Mouse (Mus musculus) right cerebral cortex, adult 2 months (tissue): ENCODE measurements around the gene Arid5a.
A peak's percentile ranks its signal among the peaks of the same experiment; 100 is the strongest.

Experiments
- DNase-seq, 2 experiments: peaks; one replicate each; pipeline ENCODE4 v3.0.0; 2021 to 2022; ENCODE audit warnings: low spot score in 2 of 2

The Arid5a gene

GRCm38 (mm10) chr1:36323746-36324448 is 16.4 kb downstream of the Arid5a start:
- peak; percentile 67 to 70 for DNase-seq

DNA sequence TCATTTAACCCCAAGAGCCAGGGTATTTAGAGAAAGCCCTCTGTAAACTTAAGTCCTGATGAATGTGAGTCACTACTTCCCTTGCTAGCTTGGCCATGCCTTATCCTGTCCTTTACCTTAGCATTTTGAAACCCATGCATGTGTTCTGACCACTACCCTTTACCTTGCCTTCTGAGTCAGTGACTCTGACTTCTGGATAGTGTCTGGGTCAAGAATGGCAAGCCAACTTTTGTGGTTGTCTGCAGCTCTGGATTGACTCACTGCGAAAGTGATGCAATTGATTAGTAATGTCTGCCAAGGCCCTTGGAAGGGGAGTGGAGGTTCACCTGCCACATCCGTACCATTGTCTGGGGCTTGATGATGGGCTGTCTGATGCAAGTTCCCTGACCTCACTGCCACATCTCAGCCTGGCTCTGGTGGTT is 18.4 kb downstream of the Arid5a start:
- DNase-seq, result no peak

GRCm38 (mm10) chr1:36326815-36327214 is 19.3 kb downstream of the Arid5a start:
- DNase-seq, result no peak

- DNase-seq, result no peak
Observed at GRCm38 (mm10) chr1:36331743-36332142, 24.2 kb downstream of the Arid5a start.

DNA sequence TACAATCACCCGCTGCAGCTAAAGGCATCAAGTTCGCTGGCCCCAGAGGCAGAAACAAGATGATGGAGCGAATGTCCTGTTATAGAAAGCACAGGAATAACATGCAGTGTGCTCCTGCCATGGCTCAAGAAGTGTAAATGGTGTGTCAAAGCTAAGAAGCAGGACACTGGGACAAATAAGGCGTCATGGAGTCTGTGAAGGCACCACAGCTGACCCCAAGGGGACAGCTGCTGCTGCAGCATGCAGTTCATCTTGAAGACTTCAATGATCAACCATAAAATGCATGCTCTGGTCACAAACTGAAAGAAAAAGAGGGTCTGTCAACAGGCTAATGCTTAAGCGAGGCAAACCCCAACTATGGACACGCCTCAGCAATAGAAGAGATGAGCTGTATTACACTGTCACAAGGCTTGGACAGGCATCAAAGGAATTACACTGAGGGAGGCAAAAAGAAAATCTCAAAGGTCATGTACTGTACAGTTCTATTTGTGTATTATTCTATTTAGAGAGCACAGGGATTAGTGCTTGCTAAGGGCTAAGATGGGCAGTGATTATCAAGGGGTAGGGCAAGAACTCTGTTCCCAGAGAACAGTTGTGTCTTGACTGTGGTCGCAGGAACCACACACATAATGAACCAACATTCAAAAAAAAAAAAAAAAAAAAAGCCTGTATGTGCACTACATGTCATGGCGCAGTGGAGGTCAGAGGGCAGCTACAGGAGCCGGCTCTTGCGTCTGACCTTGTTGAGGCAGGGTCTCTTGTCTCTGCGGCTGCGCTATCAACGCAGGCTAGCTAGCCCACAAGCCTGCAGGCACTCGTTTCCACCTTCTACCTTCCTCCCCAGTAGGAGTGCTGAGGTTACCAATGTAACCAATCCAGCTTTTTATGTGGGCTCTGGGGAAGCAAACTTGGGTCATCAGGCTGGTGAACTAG is 25.7 kb downstream of the Arid5a start:
- DNase-seq, result no peak

DNA sequence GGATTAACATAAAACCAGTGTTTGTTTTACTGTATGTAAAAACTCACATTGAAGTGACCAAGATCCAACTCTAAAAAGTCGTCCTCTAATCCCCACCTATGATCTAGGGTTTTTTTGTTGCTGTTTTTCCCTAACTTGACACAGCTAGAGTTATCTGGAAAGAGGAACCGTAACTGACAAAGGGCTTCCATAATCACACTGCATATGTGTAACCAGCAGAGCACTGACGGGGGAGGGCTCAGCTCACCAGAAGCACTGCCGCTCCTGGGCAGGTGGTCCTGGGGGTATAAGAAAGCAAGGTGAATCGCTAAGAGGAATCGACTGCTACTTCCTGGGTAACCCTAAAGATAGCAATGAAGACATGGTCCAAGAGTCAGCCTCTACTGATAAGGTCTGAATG is 35.0 kb downstream of the Arid5a start:
- DNase-seq, result no peak

DNA sequence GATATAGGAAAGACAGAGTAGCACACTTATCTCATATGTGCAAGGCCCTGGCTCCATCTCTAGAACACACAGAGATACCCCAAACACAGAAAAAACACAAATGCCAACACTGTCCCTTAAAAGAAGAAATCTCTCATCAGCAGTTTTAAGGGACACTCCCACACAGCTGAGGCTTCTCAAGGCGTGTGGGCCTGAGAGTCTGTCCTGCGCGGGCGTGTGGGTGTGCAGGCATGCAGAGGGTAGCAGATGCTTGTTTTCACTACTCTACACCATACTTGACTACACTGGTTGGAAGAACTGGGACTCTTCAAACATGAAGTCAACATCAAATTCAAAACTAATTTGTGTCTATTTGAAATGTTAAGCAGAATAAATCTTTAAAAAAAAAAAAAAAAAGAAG is 44.8 kb downstream of the Arid5a start:
- peak; percentile 55 to 67 for DNase-seq

GRCm38 (mm10) chr1:36356955-36357695 is 49.6 kb downstream of the Arid5a start:
- no peak for DNase-seq

DNA sequence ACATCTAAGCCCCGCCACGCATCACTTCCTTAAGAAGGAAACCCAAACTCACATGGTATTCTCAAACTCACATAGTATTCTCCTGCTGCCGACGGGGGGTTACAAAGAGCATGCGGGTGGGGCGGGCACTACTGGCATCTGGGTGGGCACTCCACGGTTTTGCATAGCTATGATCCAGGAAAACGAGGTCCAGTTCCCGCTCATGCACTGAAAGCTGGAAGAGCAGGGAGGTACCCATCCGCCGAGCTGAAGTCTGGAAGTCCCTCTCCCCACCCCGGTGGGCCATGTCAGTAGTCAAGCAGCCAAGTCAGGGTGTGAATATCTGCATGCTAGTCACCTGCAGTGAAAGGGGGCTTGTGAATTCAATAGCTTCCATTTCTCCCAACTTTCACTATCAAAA is 60.2 kb downstream of the Arid5a start:
- no peak for DNase-seq

DNA sequence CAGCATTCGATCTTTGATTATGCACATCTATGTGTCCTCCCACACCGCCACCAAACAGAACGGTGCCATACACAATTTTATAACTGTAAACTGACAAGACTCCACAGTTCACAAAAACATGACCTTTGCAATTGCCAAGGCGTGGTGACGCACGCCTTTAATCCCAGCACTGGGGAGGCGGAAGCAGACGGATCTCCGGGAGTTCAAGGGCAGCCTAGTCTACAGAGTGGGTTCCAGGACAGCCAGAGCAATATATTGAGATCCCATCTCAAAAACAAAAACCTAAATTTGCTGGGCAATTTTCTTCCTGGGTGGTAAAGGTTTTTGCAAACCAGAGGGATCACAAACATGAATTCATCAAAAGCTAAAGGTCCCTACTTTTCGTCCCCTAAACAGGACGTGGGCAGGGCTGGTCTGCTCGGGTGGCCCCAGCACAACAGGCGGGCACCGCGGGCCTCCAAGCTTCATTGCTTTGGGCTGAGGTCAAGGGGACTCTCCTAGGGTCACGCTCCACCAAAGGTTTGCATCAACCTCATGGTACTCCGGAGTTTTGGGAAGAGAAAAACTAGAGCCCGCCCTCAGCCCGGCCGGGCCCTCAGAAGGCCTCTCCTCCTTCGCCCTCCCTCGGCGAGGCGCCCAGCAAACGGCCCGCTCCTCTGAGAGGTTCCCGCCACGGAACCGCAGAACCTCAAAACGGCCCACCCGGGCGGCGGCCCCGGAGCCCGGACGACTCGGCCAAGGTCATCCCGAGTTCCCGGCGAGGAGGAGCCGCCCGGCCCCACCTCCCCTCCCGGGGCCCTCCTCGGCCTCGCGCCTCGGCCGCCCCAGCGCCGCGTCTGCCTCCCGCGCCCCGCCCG is 60.8 kb downstream of the Arid5a start:
- DNase-seq, result peak in 1 of 2 experiments; percentile 37

DNA sequence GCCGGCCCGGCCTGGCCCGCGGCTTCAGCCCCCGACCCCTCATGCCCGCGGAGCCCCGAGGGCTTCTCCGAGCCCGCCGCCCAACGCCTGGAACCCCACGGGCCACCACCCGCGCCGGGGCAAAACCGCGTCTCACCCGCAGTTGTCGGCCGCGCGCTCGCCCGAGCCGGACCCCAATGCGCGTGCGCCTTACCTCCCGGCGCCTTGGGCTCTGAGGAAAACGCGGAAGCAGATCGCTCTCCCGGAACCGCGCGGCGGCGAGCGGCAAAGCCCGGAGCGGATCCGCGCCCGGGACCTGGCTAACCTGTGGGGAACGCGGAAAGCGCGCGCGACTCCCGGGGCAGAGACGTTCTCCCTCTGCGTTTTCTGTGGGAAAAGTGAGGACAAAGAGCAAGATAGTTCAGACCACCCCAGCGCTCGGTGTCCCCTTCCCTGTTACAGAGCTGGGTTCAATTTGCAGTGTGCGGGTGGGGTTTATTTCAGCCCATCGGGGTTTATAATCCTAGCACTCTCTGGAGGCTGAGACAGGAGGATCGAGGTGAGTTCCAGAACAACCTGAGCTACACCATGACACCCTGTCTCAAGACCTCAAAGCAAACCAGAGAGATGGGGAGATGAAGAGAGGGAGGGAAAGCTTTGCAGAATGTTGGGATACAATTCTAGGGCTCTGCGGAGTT is 61.6 kb downstream of the Arid5a start, which contains the start of gene Kansl3:
TSS of gene Kansl3 (minus strand) at position 213 of the 677 bp plus-strand sequence.
- peak; percentile 80 to 86 for DNase-seq

DNA sequence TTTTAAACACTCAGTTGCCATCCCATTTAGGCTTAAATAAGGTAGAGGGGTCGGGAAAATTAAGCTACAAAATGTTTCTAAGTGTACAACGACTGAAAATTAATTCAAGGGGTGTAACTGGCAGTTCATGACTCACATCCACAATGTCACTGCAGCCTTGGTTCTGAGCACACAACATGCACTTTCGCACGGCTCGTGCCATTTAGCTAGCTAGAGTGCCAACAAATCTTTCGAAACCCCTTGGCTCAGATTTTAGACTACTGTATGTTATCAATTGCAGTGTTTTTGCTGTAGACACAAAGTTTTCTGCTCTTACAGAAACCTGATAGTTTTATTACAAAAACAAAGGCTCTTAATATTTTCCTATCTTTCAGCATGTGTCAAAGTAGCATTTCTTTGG is 63.4 kb downstream of the Arid5a start:
- DNase-seq, result no peak

DNA sequence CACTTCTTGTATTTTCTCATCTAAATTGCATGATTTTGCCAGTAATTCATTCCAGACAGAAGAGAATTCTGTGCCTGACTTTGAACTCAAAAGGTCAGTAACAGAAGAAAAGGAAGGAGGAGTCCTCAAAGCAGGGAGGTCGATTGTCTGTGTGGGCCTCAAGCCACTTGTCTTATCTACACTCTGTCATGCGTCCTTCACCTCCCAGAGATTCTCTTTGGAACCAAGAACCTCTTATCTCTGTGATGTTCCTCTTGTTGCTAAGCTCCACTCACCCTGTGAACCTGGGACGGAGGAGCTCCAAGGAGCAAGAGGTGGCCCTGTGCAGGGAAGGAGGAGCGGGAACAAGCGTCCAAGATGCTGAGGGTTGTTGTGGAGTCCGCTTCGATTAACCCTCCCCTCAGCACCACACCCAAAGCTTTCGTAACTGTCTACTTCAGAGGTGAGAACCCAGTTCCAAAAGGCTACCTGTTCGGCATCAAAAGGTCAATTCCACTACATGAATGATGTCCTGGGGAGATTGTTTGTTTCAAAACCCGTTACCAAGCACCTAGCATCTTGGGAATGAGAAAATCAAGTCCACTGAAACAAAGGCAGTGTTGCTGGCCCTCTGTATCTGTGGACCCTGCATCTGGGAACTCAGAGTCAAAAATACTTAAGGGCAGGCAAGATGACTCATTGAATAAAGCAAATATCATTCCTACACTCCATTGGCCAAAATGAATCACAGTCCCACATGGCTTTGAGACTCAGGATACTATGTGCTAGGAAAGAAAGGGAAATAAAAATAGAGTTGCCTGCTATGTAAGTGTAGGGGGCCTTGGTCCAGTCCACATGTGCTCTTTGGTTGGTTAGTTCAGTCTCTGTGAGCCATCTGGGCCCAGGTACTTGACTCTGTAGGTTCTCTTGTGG is 64.7 kb downstream of the Arid5a start, which contains the start of gene Fer1l5:
TSS of gene Fer1l5 (plus strand) at position 358 of the 912 bp plus-strand sequence.
- no peak for DNase-seq
